1 mouse cellular context compared by ENCODE assay signal in genomic region chr9:123112805-123113521, GRCm38 (mm10).
TF ChIP-seq lines count a peak whose summit lies in the region.

Gene Zdhhc3, minus strand, starts transcription at chr9:123113205.
Gene Exosc7, plus strand, starts transcription at chr9:123113215.

TF ChIP-seq in CH12.LX, 34 proteins besides CTCF, POLR2A, EP300 and RAD21 (continued from another document):
- TF ChIP-seq KAT2A (IDR thresholded peaks at IDR 0.05; ENCODE audit: insufficient replicate concordance, low read length) (0 out of 2 replicates have a peak, but pooled peaks have one; percentile 64), TCF12 (IDR thresholded peaks at IDR 0.05; ENCODE audit: low read depth, low read length) (peak; percentile 91), MAZ (IDR thresholded peaks at IDR 0.05; ENCODE audit: low read depth, low read length) (0 out of 2 replicates have a peak, but pooled peaks have one; percentile 26), ELF1 (IDR thresholded peaks at IDR 0.05; ENCODE audit: low read depth, low read length) (peak; percentile 88), POLR2AphosphoS2 (IDR thresholded peaks at IDR 0.05; ENCODE audit: low read depth, low read length) (0 out of 2 replicates have a peak, but pooled peaks have one; percentile 57), MEF2A (IDR thresholded peaks at IDR 0.05; ENCODE audit: borderline replicate concordance, low read depth, low read length) (peak; percentile 46; the same call in 1 of the 2 replicates), BHLHE40 (IDR thresholded peaks at IDR 0.05; ENCODE audit: low read depth, low read length) (peak; percentile 94), USF1 (IDR thresholded peaks at IDR 0.05; ENCODE audit: low read depth, low read length) (no peak; the same call in 1 of the 2 replicates), NELFE (IDR thresholded peaks at IDR 0.05; ENCODE audit: low read depth, low read length) (peak; percentile 97), TBP (conservative IDR thresholded peaks at IDR 0.05; ENCODE audit: low read depth, low read length) (no peak), UBTF (IDR thresholded peaks at IDR 0.05; ENCODE audit: low read depth, low read length) (peak; percentile 87), HCFC1 (IDR thresholded peaks at IDR 0.05; ENCODE audit: low read depth, low read length) (peak; percentile 84), NRF1 (IDR thresholded peaks at IDR 0.05; ENCODE audit: low read depth, low read length) (peak; percentile 82), ETS1 (conservative IDR thresholded peaks at IDR 0.05; ENCODE audit: low read depth, low read length) (0 out of 2 replicates have a peak, but pooled peaks have one; percentile 4), ZMIZ1 (IDR thresholded peaks at IDR 0.05; ENCODE audit: low read depth, low read length) (peak; percentile 77; the same call in 1 of the 2 replicates), JUND (conservative IDR thresholded peaks at IDR 0.05; ENCODE audit: low read depth, low read length) (no peak), CHD1 (IDR thresholded peaks at IDR 0.05; ENCODE audit: low read depth, low read length) (no peak; the same call in 1 of the 2 replicates)
